Mouse (Mus musculus) skeletal muscle tissue, adult 2 months (tissue): ENCODE results near the gene Adh4.
"Not testable (repeated sequence)": the region's sequence is repeated elsewhere in the genome, so short reads cannot be mapped to it uniquely, and the experiment has no call there.

Source experiments
- DNase-seq: peaks from one replicate; pipeline ENCODE4 v3.0.0-alpha.2; 2012; ENCODE audit warnings: low read depth, low spot score

The Adh4 gene

DNA sequence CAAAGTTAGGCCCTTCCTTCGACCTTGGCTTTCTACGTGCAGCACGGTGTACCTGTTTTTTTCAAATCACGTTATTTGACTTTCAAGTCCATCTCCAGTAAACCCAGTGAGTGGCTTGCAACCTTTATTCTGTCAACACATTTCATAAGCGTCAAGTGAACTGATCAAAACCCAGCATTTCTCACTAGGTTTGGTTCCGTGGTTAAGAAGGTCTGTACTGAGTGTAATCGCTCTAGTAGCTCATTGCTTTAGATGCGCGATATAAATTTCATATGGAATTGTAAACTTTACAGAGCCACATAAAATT lies 28.2 kb downstream of the Adh4 start:
- no peak for DNase-seq

DNA sequence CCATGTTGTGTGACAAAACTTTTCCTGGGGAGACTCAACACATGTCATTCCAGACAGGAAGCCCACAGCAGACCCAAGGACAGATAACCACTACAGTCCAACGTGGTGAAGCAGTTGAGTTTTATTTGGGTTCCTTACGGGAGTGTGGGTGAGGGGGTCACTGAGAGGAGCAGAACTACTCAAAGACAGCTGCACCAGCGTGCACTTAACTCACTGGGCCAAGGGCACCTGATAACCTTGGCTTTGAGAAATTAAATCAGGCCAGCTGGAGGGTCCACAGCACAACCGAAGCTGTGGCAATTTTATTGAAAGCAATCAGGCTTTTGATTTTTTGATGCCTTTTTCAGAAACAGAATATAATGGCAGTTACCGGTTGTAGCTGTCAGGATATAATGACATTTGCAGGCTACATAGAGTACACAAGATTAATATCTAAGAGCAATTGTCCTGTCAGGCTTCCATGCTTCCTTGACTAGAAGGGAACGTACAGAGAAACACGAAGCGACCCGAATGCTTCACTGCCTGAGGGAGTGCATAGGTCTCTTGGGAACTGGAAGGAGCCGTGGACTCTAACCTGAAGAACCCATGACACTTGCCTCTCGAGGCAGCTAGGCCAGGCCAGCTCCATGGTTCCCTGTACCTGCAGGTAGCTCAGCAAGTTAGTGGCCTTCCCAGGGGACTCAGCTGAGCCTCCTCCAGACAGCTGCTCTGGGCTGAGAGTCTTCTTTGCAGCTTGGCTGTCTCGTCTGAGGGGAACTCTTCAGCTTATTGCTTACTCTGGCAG lies 33.0 kb downstream of the Adh4 start:
- DNase-seq, result no peak

DNA sequence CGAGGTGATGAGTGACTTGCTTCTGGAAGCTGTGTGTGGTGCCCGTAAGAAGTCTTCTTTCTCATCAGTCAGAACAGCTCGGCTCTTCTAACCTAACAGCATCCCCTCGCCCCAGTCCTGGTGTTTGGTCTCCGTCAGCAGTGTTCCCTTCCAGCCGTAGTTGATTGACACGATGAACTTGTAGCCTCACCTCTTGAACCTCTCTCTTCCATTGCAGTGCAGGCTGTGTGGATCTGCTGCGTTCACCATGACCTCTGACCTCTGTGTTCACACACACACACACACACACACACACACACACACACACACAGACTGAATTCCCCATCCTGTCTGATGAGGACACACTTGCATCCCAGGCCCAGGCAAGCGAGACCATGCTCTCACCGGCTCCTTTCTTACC lies 36.9 kb downstream of the Adh4 start:
- DNase-seq, result no peak

DNA sequence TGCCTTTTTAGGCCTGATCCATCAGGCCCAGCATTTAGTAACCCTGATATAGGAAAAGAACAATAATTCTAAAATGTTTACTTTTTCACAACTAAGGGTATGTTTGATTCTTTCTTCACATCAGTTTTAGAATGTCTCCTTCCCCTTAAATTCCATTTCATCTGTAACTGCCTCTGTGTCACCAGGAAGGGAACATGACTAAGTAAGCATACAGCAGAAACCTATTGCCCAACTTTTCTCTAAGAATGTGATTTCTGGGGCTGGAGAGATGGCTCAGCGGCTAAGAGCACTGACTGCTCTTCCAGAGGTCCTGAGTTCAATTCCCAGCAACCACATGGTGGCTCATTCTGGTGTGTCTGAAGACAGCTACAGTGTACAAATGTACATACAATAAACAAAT lies 39.0 kb downstream of the Adh4 start:
- DNase-seq, result no peak

DNA sequence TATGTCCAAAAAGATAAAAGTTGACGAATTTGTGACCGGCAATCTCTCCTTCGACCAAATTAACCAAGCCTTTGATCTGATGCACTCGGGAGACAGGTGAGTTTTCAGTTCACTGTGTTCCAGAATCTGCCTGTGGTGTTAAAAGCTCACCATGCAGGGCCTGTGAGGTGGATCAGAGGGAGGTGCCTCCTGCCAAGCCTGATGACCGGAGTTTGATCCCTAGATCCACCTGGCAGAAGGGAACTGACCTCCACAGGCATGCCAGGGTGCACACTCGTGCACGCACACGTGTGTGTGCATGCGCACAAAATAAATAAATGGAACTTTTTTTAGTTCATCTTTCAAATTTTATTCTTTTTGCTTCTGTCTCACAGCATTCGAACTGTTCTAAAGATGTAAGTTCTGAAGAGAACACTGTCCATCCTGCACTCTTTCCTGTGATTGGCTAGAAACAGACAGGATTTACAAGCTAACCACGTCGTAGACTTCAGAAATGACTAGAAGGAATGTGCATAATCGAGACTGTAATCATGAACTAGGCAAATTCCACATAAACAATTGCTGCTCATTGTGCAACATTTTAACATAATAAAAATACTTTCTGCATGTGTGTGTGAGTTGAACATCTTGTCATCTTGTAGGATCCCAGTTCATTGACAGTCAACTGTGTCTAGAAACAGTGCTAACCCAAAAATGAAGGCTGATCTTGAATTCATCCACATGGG lies 39.6 kb downstream of the Adh4 start:
- DNase-seq, result no peak

DNA sequence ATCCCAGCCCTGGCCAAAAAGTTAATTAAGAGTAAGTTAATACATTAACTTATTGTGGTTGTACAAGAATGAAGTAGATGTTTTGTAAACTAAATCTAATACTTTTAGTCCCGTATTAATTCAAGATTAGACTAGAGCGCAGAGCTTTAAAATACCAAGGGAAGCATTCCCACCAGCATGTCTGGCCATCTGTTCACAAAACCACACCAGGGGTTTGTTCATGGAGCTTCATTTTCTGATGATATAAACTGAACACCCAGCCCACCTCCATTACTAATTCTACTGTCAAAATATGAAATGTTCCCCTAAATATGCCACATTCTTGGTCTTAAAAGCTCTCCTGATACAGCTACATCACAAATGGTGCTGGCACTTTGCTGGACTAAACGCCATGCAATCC lies 43.2 kb downstream of the Adh4 start:
- DNase-seq, result no peak

DNA sequence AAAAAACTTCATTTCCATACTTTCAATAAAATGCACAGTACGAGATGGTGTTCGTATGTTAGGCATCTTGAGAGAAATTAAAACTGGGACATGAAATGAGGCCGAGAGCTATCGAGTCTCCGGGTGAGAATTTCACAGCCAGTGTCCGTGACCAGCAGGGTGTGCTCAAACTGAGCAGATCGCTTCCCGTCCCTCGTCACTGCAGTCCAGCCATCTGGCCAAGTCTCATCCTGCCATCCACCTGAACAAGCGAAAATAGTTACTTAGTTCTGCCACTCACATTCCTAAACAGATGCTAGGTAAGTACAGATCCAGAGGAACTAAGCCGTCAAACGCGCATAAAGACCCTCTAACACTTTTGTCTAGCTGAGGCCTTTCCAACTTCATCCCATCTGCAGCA lies 45.0 kb downstream of the Adh4 start:
- peak; percentile 16 for DNase-seq

DNA sequence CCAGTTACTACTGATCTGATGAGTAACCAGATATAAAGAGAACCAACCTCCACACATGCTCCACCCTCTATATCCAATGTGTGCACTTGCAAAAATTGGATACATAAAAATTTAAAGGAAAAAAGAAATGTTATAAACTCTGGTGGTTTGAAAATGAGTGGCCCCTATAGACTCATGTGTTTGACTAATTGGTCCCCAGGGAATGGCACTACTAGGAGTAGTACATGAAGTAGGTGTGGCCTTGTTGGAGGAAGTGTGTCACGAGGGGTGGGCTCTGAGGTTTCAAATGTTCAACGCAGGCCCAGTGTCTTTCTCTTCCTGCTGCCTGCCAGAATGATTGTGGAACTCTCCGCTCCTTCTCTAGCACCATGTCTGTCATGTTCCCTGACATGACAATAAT lies 46.6 kb downstream of the Adh4 start:
- DNase-seq, result no peak

DNA sequence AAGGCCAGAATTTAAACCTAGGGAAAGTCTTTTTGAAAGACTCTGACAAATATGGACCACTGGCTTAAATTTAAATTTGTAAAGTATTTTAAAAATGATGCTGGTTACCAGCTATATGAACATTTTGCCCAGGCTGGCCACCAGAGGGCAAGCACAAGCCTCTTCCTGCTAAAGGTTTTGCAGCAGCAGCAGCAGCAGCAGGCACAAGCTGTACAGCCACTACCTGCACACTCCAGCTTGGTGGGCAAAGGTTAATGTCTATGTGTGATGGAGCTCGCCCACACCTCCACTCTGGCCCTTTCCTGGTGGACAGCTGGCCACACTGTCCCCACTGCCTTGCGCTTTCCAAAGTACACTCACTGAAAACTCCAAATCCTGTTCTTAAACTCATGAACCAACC lies 47.9 kb downstream of the Adh4 start:
- DNase-seq, result no peak

DNA sequence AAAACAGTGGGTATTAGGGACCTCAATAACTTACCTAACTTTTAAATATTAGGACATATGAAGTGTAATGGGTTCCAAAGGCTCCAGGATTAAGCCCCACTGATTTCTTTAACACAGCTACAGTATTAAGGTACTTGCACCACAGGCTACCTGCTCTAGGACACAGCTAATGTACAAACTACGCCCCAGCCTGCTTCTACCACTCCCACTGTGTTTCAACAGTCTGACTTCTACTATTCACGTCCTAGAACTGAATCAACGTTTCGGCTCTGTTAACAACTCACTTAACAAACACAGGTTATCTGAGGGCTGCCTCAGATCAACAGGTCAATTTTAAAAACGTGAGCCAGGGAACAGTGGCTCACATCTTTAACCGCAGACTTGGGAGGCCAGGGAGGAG lies 48.5 kb downstream of the Adh4 start:
- DNase-seq, result no peak

DNA sequence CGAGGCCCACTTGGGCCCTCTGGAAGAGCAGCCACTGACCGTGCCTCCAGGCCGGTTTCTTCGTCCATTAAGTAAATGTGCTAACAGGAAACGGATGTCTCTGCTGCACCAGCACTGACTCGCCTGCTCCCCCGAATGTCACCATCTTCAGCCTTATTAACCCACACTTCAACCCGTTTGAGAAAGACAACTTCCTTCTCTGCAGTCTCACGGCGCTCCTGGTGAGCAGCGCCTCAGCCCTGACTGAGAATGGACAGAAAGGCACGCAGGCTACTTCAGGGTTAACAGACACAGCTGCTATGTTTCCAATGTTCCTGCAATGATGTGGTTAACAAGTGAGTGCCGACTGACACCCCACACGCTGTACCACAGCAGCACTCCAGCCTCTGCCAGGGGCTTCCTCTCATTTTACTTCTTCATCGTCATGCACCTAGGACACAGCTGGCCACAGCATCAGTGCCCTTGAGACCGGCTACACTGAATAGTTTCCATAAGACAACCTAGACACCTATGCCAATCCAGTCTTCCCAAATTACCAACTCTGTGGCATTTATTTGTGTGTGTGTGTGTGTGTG lies 49.4 kb downstream of the Adh4 start:
- no peak for DNase-seq

DNA sequence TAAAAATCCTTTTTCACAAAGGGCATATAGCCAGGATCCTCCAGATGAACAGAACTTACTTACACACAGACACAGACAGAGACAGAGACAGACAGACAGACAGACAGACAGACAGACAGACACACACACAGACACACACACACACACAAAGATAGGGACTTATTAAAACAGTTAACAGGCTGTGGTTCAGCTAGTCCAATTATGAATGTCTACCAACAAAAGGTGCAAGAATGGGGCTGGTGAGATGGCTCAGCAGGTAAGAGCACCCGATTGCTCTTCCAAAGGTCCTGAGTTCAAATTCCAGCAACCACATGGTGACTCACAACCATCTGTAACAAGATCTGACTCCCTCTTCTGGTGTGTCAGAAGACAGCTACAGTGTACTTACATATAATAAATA lies 51.4 kb downstream of the Adh4 start:
- DNase-seq, result not testable (repeated sequence)

DNA sequence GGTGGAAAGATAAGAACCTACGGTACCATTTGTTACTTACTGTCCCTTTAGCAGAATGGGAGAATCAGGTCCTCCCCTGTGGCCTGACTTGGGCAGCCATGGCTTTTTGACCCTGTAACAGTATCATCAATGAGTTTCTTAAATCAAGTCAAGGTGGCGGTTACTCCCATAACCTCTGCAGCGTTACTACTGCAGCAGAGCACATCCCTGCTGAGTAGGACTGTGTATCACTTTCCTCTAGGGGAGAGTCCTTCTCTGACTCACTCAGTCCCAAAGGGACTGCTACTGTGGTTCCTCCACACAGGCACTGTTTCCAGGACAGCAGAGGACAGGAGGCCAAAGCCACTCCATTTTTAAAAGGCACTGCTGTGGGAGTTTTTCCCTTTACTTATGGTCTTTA lies 55.8 kb downstream of the Adh4 start:
- no peak for DNase-seq

DNA sequence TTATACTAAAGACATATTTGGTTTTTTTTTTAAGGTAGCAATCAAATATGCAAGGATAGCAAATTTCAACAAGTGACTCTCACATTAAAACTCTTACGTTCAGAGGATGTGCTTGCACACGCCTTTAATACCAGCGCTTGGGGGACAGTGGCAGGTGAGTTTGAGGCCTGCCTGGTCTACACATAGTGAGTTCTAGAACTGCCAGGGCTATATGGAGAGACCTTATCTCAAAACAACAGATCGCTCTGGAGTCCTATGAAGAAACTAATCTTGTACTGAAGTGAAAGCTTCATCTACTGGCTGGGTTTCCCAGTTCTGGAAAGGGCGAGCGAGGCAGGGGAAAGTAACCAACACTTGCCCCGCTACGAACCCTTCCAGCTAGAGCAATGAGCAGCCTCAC lies 64.2 kb downstream of the Adh4 start:
- DNase-seq, result no peak
